Mouse (Mus musculus): ENCODE measurements around the gene Ubald1. TPM values are rescaled to one million over a fixed set of nuclear protein-coding genes. Genes with fewer than 3 reads are reported as not detected.
A peak's percentile ranks its signal among the peaks of the same experiment; 100 is the strongest.

Gene Ubald1
- polyA plus RNA-seq, 1 experiment, result 72.6 TPM

DNA sequence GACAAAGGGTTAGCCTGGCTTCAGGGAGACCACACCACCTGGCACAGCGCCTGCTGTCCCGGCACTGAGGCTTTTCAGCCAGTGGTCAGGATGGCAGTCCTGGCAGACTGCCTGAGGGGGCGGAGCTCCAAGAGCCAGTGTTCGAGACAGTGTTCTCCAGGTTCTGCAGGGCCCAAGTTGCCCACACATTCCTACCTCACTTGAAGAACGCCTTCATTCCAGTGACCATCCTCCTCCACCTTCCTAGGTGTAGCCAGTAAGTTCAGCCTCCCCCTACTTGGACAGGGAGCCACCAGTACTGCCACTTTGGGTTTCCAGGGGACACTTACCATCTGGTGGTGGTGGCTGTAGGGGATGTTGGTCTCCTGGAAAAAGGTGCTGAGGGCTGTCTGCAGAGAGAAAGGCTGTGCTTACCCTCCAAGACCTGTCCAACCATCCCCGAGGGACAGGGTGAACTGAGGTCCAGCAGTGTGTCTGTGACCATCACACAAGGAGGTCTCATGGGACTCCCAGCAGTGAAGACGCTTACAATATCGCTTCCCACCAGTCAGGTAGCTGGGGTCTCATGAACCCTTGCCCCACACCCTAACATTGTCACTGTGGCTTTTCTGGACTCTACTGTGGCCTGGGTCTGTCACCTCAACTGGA lies 4.0 kb downstream of the Ubald1 start:
- H3K4me1 ChIP-seq (ENCODE audit: control insufficient read depth, insufficient read depth, low read length), result peaks cover 26% of the 10 kb centered on the region
- TF ChIP-seq CTCF (IDR thresholded peaks at IDR 0.05; ENCODE audit: low read depth, low read length) (no peak), POLR2A (IDR thresholded peaks at IDR 0.05; ENCODE audit: borderline replicate concordance, low read depth, low read length) (no peak)
- H3K27ac ChIP-seq (ENCODE audit: insufficient read depth, low read depth, low read length), result no peak overlapping the region
- H3K4me3 ChIP-seq (ENCODE audit: insufficient read depth, low read length), result no peak overlapping the region

DNA sequence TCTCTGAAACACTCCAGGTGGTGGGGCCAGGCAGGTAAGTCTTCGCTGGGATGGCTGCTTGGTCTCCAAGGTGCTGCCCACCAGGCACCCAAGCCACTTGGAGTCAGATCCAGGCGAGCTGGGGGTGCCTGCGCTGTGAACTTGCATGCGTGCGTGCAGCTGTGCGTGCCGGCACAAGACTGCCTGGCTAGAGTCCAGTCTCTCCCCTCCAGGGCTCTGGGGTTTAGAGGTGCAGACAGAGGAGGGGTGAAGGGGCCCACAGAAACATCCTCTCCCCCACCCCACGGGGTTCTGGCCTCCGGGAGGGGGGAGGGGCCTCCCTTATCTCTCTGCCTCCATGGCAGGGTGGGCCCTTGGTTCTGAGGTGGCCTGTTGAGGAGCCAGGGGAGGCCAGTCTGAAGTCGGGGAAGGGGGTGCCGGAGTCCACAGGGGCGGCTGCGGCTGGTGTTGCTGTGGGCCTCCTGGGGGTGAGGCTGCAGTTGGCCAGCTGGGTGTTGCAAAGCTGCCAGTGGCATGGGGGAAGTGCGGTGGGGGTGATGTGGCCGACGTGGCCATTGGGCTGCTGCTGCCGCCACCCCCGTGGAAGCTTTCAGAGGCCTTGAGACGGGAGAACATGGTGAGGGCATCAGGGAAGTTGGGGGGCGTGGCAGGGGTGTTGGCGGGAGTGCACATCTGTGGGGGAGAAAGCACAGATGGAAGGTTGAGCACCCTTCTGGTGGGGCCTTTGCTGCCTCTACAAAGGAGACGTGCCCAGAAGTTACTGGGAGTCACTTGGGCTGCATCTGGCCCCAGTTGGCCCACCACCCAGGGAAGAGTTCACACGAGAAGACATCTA lies 4.7 kb downstream of the Ubald1 start:
- TF ChIP-seq CTCF (IDR thresholded peaks at IDR 0.05; ENCODE audit: low read depth, low read length) (no peak), POLR2A (IDR thresholded peaks at IDR 0.05; ENCODE audit: borderline replicate concordance, low read depth, low read length) (no peak)
- Histone ChIP-seq H3K4me1 (ENCODE audit: control insufficient read depth, insufficient read depth, low read length) (peaks cover 26% of the 10 kb centered on the region), H3K4me3 (ENCODE audit: insufficient read depth, low read length) (no peak overlapping the region), H3K27ac (ENCODE audit: insufficient read depth, low read depth, low read length) (no peak overlapping the region)

- TF ChIP-seq POLR2A (IDR thresholded peaks at IDR 0.05; ENCODE audit: borderline replicate concordance, low read depth, low read length) (no peak), CTCF (IDR thresholded peaks at IDR 0.05; ENCODE audit: low read depth, low read length) (no peak)
- Histone ChIP-seq H3K4me3 (ENCODE audit: insufficient read depth, low read length) (no peak overlapping the region), H3K4me1 (ENCODE audit: control insufficient read depth, insufficient read depth, low read length) (peaks cover 26% of the 10 kb centered on the region), H3K27ac (ENCODE audit: insufficient read depth, low read depth, low read length) (peak overlapping the region; percentile 11; the same call in 1 of the 2 replicates)
These were observed 8.2 kb downstream of the Ubald1 start for GRCm38 (mm10) chr16:4871926-4872325.

- Histone ChIP-seq H3K4me3 (ENCODE audit: insufficient read depth, low read length) (no peak overlapping the region), H3K27ac (ENCODE audit: insufficient read depth, low read depth, low read length) (no peak overlapping the region), H3K4me1 (ENCODE audit: control insufficient read depth, insufficient read depth, low read length) (peaks cover 14% of the 10 kb centered on the region)
- no peak for TF ChIP-seq POLR2A (IDR thresholded peaks at IDR 0.05; ENCODE audit: borderline replicate concordance, low read depth, low read length)
- no peak for TF ChIP-seq CTCF (IDR thresholded peaks at IDR 0.05; ENCODE audit: low read depth, low read length)
These were observed 9.6 kb downstream of the Ubald1 start for GRCm38 (mm10) chr16:4870490-4870889.

DNA sequence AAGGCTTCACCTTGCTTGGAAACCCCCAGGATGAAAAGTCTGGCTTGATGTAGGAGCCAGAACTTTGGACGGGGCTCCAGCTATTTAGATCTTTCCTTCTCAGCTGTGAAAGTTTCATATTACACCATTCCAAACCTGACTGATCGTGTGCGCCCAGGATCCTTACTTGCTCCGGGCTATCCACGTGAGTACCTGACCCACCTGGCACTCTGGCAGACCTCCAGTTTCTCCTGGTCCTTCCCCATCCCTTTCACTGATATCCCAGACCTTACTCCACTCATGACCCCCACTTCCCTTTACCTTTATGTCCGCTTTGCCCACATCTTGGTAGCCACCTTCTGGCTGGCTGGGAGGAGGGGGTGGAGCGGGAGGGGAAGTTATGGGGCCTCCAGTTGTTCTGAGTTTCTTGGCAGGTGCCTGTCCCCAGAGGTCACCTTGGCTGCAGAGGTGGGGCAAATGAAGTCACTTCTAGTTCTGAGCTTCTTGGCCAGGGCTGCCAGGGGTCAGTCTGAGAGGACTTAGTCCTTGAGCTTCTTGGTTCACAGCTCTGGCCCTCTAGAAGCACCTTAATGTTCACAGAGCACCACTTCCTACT lies 13.9 kb downstream of the Ubald1 start:
- Histone ChIP-seq H3K4me1 (ENCODE audit: control insufficient read depth, insufficient read depth, low read length) (peaks cover 4% of the 10 kb centered on the region; the same call in 1 of the 2 replicates), H3K4me3 (ENCODE audit: insufficient read depth, low read length) (no peak overlapping the region), H3K27ac (ENCODE audit: insufficient read depth, low read depth, low read length) (no peak overlapping the region)
- TF ChIP-seq CTCF (IDR thresholded peaks at IDR 0.05; ENCODE audit: low read depth, low read length), result no peak
- no peak for TF ChIP-seq POLR2A (IDR thresholded peaks at IDR 0.05; ENCODE audit: borderline replicate concordance, low read depth, low read length)

DNA sequence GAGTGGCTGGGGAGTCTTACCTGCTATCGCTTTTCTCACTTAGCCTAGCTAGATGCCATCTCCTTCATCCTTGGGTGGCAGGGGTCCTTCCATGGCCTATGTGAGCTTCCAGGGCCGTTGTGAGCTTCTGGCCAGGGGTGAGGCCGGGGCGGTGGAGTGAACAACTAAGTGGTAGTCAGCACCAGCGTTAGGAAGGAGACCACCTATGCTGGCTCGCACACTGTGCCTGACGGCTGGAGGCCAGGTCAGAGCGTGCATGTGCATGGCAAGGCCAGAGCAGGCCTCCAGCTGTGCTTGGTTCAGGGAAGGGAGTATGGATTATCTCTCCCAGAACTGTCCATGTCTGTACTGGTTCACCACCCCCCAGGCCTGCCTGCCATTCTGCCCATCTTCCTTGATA lies 16.4 kb downstream of the Ubald1 start:
- H3K4me3 ChIP-seq (ENCODE audit: insufficient read depth, low read length), result no peak overlapping the region
- TF ChIP-seq CTCF (IDR thresholded peaks at IDR 0.05; ENCODE audit: low read depth, low read length), result no peak
- TF ChIP-seq POLR2A (IDR thresholded peaks at IDR 0.05; ENCODE audit: borderline replicate concordance, low read depth, low read length), result no peak
- H3K4me1 ChIP-seq (ENCODE audit: control insufficient read depth, insufficient read depth, low read length), result no peaks in the 10 kb centered on the region
- H3K27ac ChIP-seq (ENCODE audit: insufficient read depth, low read depth, low read length), result no peak overlapping the region

DNA sequence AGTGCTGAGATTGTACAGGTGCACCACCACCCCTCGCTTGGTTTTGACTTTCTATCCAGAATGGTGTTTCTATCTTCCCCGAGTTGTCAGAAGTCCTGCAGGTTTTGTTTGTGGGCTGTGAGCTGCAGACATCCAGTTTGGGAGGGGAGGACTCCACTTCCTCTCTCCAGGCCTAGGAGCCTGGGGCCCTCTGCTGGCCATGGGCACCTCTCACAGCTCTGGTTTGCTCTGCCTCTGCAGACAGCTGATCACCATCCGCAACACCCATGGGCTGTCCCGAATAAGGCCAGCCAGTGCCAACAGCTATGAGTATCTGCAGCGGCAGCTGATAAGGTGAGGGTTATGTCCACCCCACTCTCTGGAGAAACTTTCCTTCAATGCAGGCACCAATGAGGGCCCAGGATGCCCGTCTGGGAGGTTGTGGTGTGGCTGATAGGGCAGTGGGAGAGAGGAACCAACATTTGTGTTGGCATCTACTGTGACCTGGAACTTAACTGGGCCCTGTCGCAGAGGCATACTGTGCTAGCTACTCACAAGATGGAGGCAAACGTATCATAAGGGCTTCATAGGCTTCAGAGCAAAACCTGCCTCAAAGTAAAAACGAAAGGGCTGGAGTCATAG lies 17.1 kb downstream of the Ubald1 start:
- no peaks in the 10 kb centered on the region for H3K4me1 ChIP-seq (ENCODE audit: control insufficient read depth, insufficient read depth, low read length)
- no peak overlapping the region for H3K27ac ChIP-seq (ENCODE audit: insufficient read depth, low read depth, low read length)
- TF ChIP-seq CTCF (IDR thresholded peaks at IDR 0.05; ENCODE audit: low read depth, low read length) (peak; percentile 76), POLR2A (IDR thresholded peaks at IDR 0.05; ENCODE audit: borderline replicate concordance, low read depth, low read length) (no peak)
- H3K4me3 ChIP-seq (ENCODE audit: insufficient read depth, low read length), result no peak overlapping the region

DNA sequence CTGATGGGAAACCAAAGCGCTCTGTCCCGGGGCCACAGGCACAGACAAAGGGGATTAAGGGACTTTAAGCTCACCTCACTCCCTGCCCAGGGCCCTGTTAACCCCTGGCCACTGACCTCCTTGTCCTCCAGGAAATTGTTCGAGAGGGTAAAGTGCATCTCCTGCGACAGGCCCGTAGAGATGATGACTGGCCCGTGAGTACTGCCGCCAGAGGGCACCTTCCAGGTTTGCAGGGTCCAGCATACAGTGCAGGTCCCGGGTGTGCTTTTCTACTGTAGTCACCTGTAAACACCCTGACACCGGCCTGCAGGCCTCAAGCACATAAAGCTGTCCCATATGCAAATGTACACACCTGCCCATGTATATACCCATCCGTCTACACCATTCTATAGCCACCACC lies 18.7 kb downstream of the Ubald1 start:
- Histone ChIP-seq H3K4me3 (ENCODE audit: insufficient read depth, low read length) (no peak overlapping the region), H3K27ac (ENCODE audit: insufficient read depth, low read depth, low read length) (no peak overlapping the region), H3K4me1 (ENCODE audit: control insufficient read depth, insufficient read depth, low read length) (no peaks in the 10 kb centered on the region)
- TF ChIP-seq POLR2A (IDR thresholded peaks at IDR 0.05; ENCODE audit: borderline replicate concordance, low read depth, low read length) (no peak), CTCF (IDR thresholded peaks at IDR 0.05; ENCODE audit: low read depth, low read length) (no peak)

DNA sequence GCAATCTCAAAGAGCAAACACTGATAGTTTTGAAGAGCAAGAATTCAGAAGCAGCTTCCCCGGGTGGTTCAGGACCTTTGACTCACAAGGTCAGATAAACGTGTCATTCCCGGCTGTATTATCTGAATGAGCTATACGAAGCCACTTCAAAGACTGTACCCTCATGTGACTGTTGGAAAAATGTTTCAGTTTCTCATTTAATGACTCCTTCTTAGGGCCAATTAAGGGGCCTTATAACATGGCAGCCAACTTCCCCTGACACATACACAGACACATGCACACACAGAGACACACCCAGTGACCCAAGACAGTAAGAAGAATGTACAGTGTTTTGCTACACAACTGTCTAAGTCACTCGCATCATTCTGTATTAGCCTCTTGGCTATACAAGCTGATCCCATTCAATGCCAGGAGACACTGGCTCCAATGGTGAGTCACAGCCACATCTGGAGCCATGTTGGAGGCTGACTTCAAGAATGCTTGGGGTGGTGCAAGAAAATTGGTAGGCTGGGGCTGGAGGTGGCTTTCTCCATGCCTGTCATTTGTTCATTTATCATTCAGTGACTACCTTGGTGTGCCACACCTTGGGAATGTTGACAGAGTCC lies 25.0 kb downstream of the Ubald1 start:
- Histone ChIP-seq H3K4me3 (ENCODE audit: insufficient read depth, low read length) (no peak overlapping the region), H3K27ac (ENCODE audit: insufficient read depth, low read depth, low read length) (no peak overlapping the region), H3K4me1 (ENCODE audit: control insufficient read depth, insufficient read depth, low read length) (no peaks in the 10 kb centered on the region)
- TF ChIP-seq CTCF (IDR thresholded peaks at IDR 0.05; ENCODE audit: low read depth, low read length) (no peak), POLR2A (IDR thresholded peaks at IDR 0.05; ENCODE audit: borderline replicate concordance, low read depth, low read length) (no peak)

Data from bone marrow macrophage, adult 2 months (primary cell).